Mouse (Mus musculus): ENCODE results near the gene Bloc1s1. TPM values are rescaled to one million over a fixed set of nuclear protein-coding genes. Genes with fewer than 3 reads are reported as not detected.
A peak's percentile ranks its signal among the peaks of the same experiment; 100 is the strongest.

Bloc1s1 gene
- total RNA-seq, 2 experiments from 2014 or later, result 94.9 to 98.7 TPM

DNA sequence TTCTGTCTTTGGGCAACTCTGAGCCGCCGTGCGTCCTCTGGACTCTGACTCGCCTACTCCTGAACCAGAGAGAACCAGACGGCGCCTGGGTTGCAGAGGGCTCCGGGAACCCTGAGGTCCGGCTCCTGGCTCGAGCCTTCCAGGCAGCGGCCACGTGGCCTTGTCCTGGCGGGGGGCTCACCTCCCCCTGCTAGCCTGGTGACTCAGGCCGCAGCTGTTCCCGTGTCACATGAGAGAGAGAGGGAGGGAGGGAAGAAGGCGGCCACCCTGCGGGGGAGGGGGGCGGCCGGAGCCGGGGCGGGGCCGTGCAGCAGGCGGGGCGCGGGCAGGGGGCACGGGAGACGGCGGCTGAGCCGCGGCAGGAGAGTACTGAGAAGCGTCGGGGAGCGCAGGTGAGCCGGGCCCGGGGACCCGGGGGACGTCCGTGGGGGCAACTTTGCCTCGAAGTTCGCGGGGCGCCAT is 14.2 kb downstream of the Bloc1s1 start:
- peak; percentile 61 to 75 for DNase-seq (ENCODE audit: low spot score in 2 of 2)

DNA sequence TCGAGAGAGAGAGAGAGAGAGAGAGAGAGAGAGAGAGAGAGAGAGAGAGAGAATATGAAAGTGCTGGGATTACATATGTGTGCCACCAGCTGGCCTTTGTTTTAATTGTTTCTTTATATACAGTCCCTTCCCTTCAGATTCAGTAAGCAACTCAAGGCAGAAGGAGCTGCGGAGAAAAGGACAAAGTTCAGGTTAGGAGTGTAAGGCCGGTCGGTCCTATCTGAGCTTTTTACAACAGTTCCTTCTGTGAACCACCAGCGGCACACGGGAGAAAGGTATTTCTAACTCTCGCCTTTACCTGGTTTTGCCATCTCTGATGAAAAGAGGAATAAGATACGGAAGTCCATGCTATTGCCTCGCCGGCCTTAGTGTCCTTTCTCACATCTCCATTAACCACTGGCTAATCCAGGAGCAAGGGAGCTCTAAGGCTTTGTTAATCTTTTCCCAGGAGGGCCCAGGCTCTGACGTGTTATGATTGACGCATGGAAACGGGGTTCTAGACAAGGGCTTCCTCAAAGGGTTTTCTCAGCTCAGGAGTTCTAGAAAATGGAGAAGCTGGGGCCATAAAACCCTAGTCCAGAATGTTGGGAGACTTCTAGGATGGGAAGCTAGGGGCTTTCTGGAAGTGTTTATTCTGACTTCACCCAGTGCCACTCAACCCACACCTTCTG is 14.9 kb downstream of the Bloc1s1 start:
- no peak for DNase-seq (ENCODE audit: low spot score in 2 of 2)

DNA sequence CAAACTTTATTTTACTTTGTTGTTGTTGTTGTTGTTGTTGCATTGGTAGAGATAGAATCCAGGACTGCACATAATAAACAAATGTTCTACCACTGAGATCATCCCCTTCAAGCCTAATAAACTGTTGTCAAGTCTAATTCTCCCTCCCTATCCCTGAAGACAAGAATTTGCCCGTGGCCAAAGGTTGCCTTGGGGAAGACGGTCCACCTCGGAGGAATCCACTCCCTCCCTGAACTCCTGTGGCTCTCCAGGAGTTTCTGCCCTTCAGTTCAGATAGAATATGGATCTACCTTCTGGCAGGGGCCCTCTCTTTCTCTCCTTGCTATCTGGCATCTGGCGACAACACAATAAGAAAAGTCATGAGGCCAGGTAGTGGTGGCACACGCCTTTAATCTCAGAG is 19.0 kb downstream of the Bloc1s1 start:
- DNase-seq (ENCODE audit: low spot score in 2 of 2), result no peak

DNA sequence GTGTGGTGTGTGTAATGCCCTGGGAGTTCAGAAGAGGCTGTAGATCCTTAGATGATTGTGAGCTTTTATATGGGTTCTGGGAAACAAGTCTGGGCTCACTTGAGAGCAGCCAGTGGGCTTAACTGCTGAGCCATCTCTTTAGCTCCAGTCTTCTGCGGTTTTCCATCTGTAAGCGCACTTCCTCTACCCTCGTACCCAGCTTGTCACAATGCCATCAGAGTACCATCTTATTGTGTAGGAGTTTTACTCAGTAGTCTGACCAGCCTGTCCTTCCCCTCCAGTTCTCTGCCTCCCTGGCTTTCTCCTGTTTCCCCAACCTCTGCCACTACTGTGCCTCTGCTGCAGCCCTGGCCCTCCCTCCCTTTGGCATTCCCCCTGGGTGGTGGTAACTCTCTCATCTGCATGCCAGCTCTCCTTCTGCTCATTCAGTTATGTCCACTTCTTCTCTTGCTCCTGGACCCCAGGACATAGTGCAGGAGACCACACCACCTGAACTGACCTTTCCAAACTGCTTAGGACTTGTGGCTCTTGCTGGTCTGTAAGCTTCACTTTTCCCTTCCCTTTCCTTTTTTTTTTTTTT is 21.3 kb downstream of the Bloc1s1 start:
- no peak for DNase-seq (ENCODE audit: low spot score in 2 of 2)

DNA sequence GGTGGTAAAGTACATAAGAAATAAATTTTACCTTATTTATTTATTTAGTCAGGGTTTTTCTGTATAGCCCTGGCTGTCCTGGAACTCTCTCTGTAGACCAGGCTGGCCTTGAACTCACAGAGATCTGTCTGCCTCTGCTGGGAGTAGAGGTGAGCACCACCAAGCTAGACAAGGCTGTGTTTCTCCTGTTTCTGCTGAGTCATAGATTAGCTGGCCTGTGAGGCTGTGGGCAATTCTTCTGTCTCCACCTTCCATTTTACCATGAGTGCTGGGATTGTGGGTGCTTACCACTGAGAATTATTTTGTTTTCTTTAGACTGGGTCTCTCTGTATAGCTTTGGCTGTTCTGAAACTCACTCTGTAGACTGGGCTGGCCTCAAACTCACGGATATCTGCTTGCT is 22.4 kb downstream of the Bloc1s1 start:
- DNase-seq (ENCODE audit: low spot score in 2 of 2), result no peak

DNA sequence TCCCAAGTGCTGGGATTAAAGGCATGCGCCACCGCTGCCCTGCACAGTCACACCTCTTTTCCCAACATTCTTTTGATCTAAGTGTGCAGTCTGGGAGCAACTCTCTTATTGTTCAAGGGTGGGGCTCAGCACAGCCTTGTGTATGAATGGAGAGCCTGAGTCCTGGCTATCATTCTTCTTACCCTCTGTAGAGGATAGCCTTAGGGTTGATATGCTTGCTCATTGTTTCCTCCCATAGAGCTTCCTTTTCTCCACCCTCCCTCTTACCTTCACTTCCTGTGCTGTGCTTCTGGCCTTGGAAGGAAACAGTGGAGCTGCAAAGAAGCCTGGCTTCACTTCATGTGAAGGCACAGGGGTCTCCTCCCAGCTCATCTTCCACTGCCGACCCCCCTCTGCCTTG is 23.1 kb downstream of the Bloc1s1 start, which contains the start of gene Cd63:
TSS of gene Cd63 (plus strand) at position 292 of the 400 bp plus-strand sequence.
- DNase-seq (ENCODE audit: low spot score in 2 of 2), result no peak

DNA sequence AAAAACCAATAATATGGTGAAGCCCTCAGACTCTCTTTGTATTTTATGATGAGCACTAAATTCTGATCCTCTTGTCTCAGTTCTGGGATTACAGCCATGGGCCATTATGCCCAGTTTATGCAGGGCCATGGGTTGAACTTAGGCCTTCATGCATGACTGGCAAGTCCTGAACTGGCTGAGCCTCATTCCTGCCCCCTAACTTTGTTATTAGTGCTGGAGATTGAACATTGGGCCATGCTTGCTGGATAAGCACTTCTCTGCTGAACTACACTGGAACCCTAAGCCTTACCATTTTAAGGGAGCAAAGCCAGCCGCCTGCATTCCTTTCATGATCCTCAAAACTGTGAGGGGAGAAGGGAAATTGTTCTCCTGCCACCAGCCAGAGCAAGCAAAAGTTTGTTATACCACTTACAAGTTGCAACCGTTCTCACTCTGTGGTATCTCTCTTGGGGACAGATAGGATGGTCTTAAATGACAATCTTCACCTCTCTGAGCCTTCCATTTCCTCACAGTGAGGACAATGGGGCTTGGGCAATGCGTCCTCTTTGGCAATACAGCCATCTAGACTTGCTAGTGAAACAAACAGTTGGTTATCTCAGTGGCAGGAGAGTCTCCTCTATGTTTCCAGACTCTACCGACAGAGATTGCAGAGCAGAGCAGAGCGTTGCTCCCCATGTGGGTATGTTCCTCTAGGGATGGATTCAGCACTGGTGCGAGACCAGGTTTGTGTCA is 23.9 kb downstream of the Bloc1s1 start:
- no peak for DNase-seq (ENCODE audit: low spot score in 2 of 2)

DNA sequence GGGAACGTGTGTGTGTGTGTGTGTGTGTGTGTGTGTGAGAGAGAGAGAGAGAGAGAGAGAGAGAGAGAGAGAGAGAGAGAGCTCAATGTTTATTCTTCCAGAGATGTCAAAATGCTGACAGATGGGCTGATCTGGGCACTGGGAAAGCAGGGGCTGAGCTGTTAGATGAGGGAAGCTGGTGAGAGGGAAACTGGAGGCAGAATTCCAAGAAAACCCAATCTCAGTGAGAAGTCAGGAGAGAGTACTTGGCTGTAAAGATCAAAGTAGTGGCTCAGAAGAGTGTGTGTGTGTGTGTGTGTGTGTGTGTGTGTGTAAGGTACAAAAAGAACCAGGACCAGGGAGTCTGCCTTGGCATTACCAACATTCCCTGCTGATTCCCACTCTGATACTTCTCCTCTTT is 26.3 kb downstream of the Bloc1s1 start:
- peak in 1 of 2 experiments; percentile 62 for DNase-seq (ENCODE audit: low spot score in 2 of 2)

DNA sequence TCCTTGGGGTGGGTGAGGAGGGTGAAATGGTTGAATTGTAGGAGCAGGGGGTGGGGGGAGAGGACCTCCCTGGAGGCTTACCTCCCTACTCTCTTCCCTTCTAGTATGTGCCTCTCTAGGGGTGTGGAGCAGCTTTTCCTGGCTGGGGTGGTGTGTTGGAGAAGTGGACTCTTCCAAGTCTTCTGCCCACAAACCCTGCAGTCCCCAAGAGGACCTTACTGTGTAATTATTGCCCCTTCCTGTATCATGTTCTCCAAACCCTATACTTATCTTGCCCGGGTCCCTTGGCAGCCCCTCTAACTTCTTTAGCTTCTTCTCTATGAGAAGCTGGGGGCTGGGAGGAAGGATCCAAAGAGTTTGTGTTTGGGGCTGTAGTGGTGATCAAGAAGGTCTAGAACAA is 27.0 kb downstream of the Bloc1s1 start:
- DNase-seq (ENCODE audit: low spot score in 2 of 2), result no peak

DNA sequence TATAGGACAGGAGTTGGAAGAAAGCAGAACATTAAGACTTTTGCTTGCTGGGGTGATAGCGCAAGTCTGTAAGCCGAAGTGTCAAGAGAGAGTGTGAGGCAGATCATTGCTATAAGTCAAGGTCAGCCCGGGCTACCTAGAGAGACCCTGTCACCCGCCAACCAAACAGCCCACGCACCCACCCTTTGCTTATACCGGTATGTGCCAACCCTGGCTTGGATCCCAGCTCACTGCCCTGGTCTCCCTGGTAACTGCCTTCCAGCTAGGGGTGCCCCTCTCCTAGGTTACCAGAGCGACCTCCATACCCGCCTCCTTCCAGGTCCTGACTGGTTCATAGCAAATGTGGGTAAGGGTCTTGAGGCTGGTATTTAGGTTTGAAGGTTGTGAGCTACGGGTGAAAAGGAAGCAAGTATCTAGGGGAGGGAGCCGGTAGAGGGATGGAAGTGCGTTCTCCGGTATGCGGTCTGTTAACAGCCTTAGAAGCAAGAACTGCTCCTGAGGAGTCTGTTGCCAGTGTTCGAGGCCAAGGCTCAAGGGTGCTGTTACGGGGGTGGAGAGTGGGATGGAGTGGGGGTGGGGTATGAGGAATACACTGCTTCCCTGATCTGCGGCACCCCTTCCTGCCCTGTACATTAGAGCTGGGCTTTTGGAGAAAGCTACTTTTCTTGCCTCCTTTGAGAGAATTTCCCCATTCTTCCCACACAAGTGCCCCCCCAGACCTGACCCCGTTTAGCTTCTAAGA is 27.7 kb downstream of the Bloc1s1 start:
- DNase-seq (ENCODE audit: low spot score in 2 of 2), result peak in 1 of 2 experiments; percentile 71

DNA sequence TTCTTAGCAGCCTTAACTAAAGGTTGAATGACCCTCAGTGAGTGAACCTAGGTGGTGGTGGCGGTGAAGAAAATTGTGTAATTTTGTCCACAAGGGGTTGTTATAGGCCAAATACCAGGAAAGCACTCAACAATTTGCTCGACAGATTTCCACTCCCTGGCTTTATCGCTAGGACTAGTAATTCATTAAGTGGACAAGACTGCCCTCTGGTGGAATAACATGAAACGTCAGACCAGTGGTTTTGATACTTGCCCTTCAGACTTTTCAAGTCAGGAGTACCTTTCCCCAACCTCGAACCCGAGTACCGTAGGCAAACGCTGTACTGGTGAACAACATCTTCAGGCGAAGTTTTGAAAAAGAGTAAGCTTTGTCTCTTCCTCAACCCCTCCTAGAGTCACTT is 28.4 kb downstream of the Bloc1s1 start:
- DNase-seq (ENCODE audit: low spot score in 2 of 2), result peak; percentile 63 to 94

DNA sequence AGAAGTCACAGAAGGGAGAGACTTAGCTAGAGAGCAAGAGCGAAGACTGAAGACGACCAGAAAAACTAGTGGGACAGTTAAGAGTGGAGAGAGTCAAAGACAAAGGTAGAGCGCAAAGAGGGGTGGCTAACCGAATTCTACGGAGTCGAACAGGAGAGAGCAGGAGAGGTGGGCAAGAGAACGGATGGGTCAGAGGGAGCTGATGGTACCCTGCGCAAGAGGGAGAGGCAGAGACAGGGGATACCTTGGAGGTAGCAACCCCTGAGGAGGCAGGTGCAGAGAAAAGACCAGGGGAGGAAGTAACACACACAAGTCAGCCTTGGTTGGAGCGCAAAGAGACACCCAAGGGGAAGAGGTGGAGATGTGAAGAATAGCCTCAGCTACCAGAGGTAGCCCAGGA is 31.6 kb downstream of the Bloc1s1 start:
- DNase-seq (ENCODE audit: low spot score in 2 of 2), result no peak

DNA sequence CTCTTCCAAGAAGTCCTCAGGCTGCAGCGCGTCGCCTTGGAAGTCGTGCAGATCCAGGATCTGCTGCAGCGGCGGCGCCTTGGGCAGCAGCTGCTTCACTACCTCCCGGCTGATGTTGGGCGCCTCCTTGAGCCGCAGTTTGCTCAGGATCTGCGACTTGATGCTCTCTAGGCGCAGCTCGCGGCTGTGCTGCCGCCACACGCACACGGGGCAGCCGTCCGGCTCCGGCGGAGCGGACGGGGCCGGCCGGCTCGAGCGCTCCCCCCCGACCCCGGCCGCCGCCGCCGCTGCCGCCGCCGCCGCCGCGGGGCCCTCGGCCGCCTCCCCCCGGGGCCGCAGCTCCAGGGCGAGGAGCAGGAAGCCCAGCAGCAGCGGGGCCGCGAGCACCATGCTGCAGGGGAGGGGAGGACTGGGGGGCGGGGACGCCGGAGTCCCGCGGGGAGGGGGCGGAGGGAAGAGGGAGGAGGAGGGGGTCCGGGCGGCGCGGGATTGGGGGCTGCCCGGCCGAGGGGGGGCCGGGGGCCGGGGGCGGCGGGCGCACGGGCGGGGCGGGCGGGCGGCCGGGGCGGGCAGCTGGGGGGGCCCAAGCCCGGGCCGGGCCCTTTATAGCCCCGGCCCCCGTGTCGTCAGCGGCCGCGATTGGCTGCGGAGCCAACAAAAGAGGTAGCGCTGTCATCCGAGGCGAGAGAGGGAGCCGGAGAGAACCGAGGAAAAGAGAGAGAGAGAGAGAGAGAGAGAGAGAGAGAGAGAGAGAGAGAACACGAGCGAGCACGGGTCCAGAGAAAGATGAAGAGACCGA is 32.3 kb downstream of the Bloc1s1 start, which contains the start of gene Gdf11:
TSS of gene Gdf11 (minus strand) at position 423 of the 799 bp plus-strand sequence.
- DNase-seq (ENCODE audit: low spot score in 2 of 2), result peak in 1 of 2 experiments; percentile 61

DNA sequence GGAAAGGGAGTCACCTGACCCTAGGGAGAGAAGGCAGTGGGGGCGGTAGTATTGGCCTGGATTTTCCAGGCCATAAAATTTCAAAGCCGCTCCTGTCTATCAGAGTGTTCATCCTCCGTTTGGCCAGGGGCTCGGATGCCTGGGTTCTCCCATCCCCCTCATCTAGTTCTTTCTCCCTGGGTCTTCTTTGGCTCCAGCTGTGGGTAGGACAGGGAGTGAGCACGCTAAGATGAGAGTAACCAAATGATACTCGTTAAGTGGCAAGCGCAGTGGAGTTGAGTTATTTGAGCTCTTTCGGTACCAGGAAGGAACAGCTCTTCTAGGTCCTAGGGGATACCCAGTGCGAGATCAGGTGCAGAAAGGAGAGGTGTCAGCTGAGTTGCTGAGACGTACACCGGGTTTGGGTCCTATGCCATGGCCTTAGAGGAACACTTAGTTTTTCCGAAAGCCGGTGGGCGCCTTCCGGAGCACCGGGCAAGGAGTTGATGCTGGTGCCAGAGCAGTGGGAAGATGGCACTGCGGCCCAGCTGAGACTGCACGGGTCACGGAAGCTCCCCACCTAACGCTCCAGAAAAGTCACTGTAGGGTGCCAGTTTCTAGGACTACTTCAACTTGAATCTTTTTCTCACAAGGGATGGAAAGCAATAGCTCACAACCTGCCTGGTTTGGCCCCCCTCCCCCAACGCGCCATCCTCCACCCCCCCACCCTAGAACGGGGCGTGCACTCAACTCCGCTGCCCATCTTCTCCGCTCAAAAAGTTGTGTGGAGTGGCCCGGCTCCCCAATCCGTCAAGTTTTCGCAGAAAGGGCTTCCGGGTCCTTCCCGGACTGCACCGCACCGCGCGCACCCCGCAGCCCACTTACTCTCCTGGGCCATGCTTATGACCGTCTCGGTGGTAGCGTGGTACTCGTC is 33.2 kb downstream of the Bloc1s1 start:
- DNase-seq (ENCODE audit: low spot score in 2 of 2), result no peak

DNA sequence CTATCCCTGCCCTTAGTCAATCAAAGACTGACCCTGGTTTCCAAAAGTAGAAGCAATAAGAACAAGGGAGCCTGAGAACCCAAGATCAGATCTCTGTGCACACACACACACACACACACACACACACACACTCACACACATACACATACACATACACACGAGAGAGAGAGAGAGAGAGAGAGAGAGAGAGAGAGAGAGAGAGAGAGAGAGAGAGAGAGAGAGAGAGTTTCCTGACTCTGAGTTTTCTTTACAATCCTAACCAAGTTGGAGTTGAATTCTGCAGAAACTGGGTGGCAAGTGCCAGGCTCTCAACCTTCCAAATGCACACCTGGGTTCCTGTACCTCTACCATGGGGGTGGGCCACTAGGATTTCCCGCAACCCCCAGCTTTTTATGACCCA is 34.0 kb downstream of the Bloc1s1 start:
- DNase-seq (ENCODE audit: low spot score in 2 of 2), result no peak

DNA sequence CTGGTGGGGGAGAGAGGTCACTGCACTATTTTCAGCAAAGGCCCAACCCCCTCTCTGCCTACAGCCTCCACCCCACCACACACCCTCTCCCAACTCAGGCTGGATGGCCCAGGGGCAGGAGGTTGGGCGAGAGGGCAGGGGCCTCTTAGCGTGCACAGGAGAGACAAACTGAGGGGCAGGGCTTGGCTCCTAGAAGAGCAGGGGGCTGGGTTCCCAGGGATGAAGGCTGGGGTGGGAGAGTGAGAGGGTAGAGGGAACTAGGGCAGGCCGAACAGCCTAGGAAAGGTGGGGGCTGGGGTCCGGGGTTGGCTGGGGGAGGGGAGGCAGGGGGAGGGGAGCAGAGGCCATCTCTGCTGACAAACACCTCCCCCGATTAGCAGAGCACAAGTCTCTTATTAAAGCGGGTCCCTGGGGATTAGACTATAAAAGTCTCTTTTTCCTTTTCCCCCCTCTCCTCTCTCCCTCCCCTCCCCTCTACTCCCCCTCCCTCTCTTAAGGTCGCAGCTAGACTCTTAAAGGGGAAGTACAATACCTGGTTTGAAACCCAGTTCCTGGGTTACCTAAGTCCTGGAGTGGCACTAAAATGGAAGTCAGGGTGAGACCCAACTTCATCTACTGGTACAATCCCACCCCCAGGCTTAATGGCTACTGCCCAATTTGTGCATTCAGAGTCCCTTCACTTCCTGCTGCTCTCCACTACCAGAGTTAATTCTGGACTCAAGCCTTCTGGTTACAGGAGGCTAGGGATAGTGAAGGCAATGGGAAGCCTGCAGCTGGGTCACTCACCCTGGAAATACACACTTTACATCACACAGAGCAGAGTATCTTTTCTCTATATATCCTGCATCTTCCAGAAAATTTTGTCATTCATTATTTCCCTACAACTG is 34.7 kb downstream of the Bloc1s1 start:
- DNase-seq (ENCODE audit: low spot score in 2 of 2), result no peak

DNA sequence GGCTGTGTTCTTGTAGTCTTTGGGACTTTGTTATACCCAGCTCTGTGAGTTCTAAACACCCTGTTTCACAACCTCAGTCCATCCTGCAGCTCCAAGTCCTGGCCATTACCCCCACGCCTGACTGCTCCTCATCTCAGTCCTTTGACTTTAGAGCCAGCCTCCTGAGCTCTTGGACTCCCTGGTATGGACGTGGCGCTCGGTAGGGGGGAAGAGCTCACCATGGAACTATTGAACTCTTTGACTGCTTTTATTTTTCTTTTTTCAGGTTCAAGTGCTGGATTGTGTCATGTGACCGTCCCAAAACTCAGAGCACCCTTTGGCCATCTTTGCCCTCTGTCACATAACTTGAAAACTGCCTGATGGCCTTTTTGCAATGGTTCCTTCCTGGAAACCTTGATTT is 41.8 kb downstream of the Bloc1s1 start:
- no peak for DNase-seq (ENCODE audit: low spot score in 2 of 2)

DNA sequence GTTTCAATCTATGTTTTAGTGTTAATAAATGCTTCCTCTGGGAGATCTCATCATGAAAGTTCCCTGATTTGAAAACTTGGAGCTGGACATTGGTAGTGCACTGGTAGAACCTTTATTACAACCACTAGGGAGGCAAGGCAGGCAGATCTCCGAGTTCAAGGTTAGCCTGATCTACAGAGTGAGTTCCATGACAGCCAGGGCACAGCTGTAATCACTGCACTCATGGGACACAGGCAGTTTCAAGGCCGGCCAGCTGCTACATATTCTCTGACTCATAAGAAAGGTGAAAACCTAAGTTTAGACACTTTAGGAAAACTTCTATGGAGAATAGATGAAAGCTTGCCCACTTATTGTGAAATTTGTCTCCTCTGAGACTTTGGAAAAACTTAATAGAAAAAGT is 45.0 kb downstream of the Bloc1s1 start:
- no peak for DNase-seq (ENCODE audit: low spot score in 2 of 2)

DNA sequence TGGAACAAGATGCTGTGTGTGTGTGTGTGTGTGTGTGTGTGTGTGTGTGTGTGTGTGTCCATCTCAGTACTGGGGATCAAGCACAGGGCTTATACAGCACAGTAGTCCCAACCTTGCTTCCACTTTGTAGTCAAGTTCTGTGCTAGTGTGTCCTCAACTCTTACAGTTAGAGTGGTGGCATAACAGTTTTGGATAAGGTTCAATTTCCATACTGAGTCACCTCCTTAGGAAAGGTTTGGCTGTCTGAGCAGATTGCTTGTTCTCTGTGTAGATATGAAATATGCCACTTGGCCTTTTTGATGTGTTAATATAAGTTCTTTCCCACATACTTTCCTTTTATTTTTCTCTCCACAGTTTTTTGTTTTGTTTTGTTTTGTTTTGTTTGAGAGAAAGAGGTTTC is 45.5 kb downstream of the Bloc1s1 start:
- DNase-seq (ENCODE audit: low spot score in 2 of 2), result no peak

All from layer of hippocampus, adult 18-20 months (tissue).